In the genomic region with DNA sequence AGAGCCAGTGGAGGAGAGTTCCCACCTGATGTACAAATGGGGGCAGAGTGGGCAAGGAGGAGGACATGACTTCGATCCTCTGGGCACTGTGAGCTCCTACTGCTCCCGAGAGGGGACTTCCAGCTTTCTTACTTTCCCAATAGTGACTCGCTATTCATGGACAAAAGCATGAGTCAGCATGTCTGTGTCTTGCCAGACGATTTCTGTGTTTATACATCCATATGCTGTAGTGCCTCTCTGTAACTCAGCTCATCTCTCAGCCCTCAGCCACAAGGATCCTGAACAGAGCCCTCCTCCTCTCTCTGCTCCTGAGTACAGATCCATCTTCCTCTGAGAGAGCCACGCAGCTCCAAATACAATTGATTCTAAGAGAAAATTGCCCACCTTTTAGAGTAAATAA, we compare ENCODE assay signal across 12 mouse cellular contexts. TPM values are rescaled to one million over a fixed set of nuclear protein-coding genes. Genes with fewer than 3 reads are reported as not detected.
DNase-seq lines count a peak whose midpoint lies in the region; ATAC-seq lines count a peak whose summit lies in the region.
"Had no signal": no experiment of that assay in that cellular context is flagged by ENCODE, and none has a peak within 500 bp of the region (broad histone marks: within the 10 kb centered on the region; RNA-seq: fewer than 3 reads in every experiment).

No protein-coding gene starts in this region.

- ATAC-seq in forebrain, embryonic 16.5 days, result peak; percentile 45; the same call in 1 of the 2 replicates
- ATAC-seq in midbrain, embryonic 16.5 days, result no peak
- ATAC-seq: liver, postnatal 0 days had no signal

- no peak overlapping the region for H3K4me3 ChIP-seq in forebrain, embryonic 16.5 days (replicated peaks; ENCODE audit: low read length)
- no peak overlapping the region for H3K4me3 ChIP-seq in midbrain, embryonic 16.5 days (ENCODE audit: low read depth, low read length)

- H3K9me3 ChIP-seq in forebrain, embryonic 16.5 days (ENCODE audit: control insufficient read depth, low read length), result no peaks in the 10 kb centered on the region
- no peaks in the 10 kb centered on the region for H3K9me3 ChIP-seq in midbrain, embryonic 16.5 days (replicated peaks; ENCODE audit: control insufficient read depth, low read length, poor library complexity, severe bottlenecking)

- H3K27me3 ChIP-seq in forebrain, embryonic 16.5 days (replicated peaks; ENCODE audit: control insufficient read depth, insufficient read depth, low read length), result no peaks in the 10 kb centered on the region
- H3K27me3 ChIP-seq in midbrain, embryonic 16.5 days (ENCODE audit: control insufficient read depth, insufficient read depth, low read depth, low read length), result no peaks in the 10 kb centered on the region

- H3K36me3 ChIP-seq in forebrain, embryonic 16.5 days (ENCODE audit: control insufficient read depth, insufficient read depth), result no peaks in the 10 kb centered on the region
- no peaks in the 10 kb centered on the region for H3K36me3 ChIP-seq in midbrain, embryonic 16.5 days (ENCODE audit: control insufficient read depth, insufficient read depth, low read length)

- no peak overlapping the region for H3K9ac ChIP-seq in forebrain, embryonic 16.5 days (replicated peaks; ENCODE audit: low read depth, low read length)
- H3K9ac ChIP-seq in midbrain, embryonic 16.5 days (ENCODE audit: low read depth, low read length), result no peak overlapping the region
- H3K9ac ChIP-seq: liver, postnatal 0 days had no signal

- H3K4me2 ChIP-seq in forebrain, embryonic 16.5 days (ENCODE audit: low read length), result no peak overlapping the region
- H3K4me2 ChIP-seq in midbrain, embryonic 16.5 days (ENCODE audit: low read length), result no peak overlapping the region

- peak; percentile 28 to 35 for DNase-seq in layer of hippocampus, adult 8-10 months (ENCODE audit: low spot score in 2 of 2)
- no peak for DNase-seq in layer of hippocampus, adult 9-10 months (ENCODE audit: low spot score)
- DNase-seq in NIH3T3 (ENCODE audit: low read depth), result peak; percentile 57
- no peak for DNase-seq in heart, adult 18-20 months
- no peak for DNase-seq in adrenal gland, postnatal 4 days (ENCODE audit: low spot score in 2 of 2)
- DNase-seq in testis, postnatal 14 days (ENCODE audit: low spot score), result no peak
- DNase-seq: adrenal gland, postnatal 25 days; cerebellum, postnatal 14 days; liver, postnatal 0 days had no signal

- peaks cover 7% of the 10 kb centered on the region for H3K4me1 ChIP-seq in forebrain, embryonic 16.5 days (replicated peaks; ENCODE audit: control insufficient read depth, insufficient read depth, low read length)
- H3K4me1 ChIP-seq in midbrain, embryonic 16.5 days (ENCODE audit: control insufficient read depth, insufficient read depth, low read length), result peaks cover 29% of the 10 kb centered on the region

- peak overlapping the region; percentile 12; the same call in 1 of the 2 replicates for H3K27ac ChIP-seq in forebrain, embryonic 16.5 days (ENCODE audit: low read length)
- peak overlapping the region; percentile 79 for H3K27ac ChIP-seq in midbrain, embryonic 16.5 days (ENCODE audit: low read length)
- H3K27ac ChIP-seq: kidney, postnatal 0 days had no signal

- 39% methylated on average over 5 of the region's 5 CpGs for WGBS in forebrain, embryonic 16.5 days
- WGBS in midbrain, embryonic 16.5 days, result 34% methylated on average over 5 of the region's 5 CpGs

RNA-seq across cellular contexts. Expression of a gene that starts 20.3 kb away (rescaled TPM):
- 100 to 1,000 TPM; 407 to 514 (median 457) TPM for total RNA-seq in layer of hippocampus, adult 8-10 months (2022)
- polyA plus RNA-seq in forebrain, embryonic 16.5 days (2015; fragmentation: Nextera tagmentation; extraction: Ambion mirVana), result 319 and 348 TPM in 2 replicates
- 160 and 200 TPM in 2 replicates for polyA plus RNA-seq in midbrain, embryonic 16.5 days (2015; fragmentation: Nextera tagmentation; extraction: Ambion mirVana)
- total RNA-seq in heart, adult 18-20 months (2021), result 10 to 100 TPM; 53.5 to 65.7 TPM
- 10 to 100 TPM; 50.7 to 51.7 TPM for total RNA-seq in adrenal gland, postnatal 4 days (2021)

Comparison
In these comparisons a context has a peak if more than half of its experiments do, and no peak if none do; other contexts are left out.
1. DNase-seq: peak in layer of hippocampus, adult 8-10 months (2 of 2) and NIH3T3 (single experiment); none in layer of hippocampus, adult 9-10 months (single experiment), heart, adult 18-20 months (0 of 2), adrenal gland, postnatal 4 days (0 of 2) and testis, postnatal 14 days (single experiment).
2. RNA of a gene that starts 20.3 kb away (total RNA-seq): 407 to 514 TPM in layer of hippocampus, adult 8-10 months; 53.5 to 65.7 TPM in heart, adult 18-20 months and 50.7 to 51.7 TPM in adrenal gland, postnatal 4 days; every median in the first group is over 4 times any median in the second.